Mouse (Mus musculus): ENCODE data around the gene Zkscan17.
A peak's percentile ranks its signal among the peaks of the same experiment; 100 is the strongest.
"Not testable (repeated sequence)": the region's sequence is repeated elsewhere in the genome, so short reads cannot be mapped to it uniquely, and the experiment has no call there.

Zkscan17 gene

DNA sequence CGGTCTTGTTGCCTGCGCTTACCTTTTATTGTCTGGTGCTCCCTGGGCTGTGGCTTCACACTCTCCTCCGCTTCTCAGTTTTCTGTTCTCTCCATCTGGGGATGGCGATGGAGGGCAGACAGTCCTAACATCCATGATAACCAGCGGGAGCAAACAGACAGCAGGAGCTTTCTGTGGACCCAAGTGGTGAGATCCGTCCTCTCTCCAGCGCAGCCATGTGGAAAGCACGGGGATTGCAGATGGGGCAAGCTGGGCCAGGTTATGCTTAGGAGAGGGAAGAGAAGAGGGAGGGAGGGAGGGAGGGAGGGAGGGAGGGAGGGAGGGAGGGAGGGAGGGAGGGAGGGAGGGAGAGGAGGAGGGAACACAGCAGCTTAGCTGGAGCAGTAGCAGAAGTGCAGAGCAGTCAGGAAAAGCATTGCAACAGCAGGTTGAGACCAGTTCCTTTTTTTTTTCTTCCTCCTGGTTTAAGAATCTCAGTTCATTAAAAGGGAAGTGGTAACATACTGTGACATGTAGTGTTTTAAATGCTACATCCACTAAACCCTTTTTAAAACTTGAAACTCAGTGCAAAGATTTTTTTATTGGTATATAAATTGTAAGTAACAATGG, at the start of gene Zkscan17:
Zkscan17 (minus strand) TSS at position 280 of the 609 bp plus-strand sequence.
- no peak for DNase-seq

DNA sequence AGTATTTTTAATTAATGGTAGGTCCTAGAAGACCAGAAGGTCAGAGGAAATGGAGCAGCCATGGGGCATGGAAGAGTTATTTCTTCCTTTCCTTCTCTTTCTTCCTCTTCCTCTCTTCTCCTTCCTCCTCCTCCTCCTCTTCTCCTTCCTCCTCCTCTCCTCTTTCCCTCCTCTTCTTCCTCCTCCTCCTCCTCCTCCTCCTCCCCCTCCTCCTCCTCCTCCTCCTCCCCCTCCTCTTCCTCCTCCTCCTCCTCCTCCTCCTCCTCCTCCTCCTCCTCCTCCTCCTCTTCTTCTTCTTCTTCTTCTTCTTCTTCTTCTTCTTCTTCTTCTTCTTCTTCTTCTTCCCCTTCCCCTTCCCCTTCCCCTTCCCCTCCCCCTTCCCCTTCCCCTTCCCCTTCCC, 49.6 kb upstream of the Zkscan17 start, which contains the start of gene Olfr222:
Olfr222 (minus strand) TSS at position 101 of the 400 bp plus-strand sequence.
- not testable (repeated sequence) for DNase-seq

DNA sequence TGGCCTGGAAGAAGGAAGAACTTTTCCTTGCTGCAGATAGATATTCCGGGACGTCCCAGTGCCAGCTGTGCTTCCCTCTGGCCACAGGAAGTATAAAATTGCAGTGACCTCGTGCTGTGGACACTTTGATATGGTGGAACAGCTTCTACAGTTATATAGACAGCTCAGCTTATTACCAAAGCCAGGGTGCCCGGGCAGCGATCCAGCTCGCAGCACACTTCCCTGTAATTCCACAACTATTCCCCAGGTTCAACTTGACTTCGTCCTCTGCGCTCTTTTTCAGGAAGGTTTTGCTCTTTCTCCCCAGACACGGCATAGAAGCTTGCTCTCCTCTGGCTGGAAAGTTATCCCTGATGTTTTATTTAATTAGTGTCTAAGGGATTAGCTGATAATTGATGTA, 49.2 kb upstream of the Zkscan17 start:
- no peak for DNase-seq

DNA sequence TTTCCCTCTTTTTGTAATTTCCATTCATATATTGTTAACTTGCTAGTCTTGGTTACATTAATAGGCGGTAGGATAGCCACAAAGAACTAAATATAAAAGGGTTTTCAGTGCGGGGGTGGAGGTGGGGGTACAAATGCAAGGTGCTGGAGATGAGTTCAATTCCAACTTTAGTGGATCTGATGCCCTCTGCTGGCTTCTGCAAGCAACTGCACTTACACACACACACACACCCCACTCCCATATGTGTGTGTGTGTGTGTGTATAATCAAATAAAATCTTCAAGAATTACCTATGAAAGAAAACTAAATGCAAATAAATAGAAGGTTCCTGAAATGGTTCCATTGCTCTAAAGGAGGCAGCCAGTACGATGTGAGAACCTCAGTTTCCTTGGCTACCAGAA, 42.8 kb upstream of the Zkscan17 start:
- no peak for DNase-seq

DNA sequence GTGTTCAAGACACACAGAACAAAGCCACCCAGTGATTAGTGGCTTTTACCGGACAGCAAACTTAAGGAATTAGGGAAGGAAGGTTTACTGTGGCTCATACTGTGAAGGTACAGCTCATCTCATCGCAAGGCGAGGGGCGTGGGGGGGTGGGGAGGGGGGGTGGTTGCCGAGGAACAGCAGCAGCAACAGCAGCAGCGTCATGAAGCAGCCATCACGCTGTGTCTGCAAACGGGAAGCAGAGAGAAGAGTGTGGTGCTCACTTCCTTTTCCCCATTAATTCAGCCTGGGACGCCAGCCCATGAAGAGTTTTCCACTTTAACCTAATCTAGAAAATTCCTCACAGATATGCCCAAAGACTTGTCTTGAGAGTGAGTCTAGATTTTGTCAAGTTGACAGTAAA, 36.3 kb upstream of the Zkscan17 start:
- no peak for DNase-seq

DNA sequence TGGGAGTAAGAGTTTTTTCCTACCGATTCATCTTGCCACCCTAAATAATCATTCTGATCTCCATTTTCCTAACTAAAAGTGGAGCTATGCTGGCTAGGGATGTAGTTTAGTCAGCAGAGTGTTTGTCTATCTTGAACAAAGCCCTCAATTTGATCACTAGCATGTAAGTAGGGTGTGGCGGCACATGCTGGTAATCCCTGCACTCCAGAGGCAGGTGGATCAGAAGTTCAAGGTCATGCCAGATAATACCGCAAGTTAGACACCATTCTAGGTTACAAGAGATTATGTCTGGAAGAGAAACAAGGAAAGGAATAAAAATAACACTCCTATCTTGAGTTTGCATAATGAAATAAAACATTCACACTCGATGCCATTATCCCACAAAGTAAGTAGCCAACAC, 35.8 kb upstream of the Zkscan17 start:
- no peak for DNase-seq

DNA sequence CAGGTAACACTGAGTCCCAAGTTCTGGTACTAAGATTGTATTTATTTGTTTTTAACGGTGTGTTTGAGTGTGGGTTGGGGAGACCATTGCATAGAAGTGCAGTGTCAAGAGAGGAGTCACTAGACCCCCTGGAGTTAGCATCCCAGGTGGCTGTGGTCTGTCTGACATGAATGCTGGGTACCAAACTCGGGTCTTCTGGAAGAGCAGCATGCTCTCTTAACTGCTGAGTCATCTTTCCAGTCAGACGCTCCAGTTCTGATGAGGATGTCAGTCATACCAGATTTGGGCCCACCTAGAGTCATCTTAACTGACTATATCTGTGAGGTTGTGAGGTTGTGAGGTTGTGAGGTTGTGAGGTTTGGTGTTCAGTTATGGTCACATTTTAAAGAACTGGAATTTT, 34.4 kb upstream of the Zkscan17 start:
- DNase-seq, result no peak

DNA sequence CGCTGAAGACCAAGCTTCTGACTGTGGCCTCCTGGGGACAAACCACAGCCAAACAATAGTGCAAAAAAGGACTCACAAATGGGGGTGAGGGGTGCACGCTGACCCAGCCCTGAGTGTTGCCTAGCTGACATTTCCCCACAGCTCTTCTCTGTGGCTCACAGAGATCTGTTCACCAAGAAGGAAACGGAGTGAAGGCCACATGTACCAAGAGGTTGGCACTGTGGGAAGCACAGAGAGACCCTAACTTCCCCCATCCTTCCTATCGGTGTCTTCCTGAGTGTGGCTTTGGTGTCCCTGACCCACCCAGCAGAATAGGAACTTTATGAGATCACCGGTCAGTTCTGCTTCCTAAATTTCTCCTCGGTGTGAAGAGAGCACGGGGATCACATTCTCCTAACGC, 28.0 kb upstream of the Zkscan17 start:
- DNase-seq, result no peak

DNA sequence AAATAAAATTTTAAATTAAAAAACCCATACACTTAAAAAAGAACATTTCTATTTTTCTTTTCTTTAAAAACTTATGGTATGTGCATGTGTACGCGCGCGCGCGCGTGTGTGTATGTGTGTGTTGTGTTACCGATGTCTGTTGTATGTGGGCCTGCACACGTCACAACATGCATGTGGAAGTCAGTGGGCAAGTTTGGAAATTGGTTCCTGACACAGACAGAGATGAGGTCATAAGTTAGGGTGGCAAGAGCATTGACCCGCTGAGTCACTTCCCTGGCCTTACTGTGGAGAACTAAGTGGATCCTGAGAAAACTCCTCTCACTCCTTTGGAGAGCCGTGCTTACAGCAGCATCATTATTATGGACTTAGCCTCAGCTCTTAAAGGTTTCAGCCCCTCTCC, 27.6 kb upstream of the Zkscan17 start:
- DNase-seq, result no peak

DNA sequence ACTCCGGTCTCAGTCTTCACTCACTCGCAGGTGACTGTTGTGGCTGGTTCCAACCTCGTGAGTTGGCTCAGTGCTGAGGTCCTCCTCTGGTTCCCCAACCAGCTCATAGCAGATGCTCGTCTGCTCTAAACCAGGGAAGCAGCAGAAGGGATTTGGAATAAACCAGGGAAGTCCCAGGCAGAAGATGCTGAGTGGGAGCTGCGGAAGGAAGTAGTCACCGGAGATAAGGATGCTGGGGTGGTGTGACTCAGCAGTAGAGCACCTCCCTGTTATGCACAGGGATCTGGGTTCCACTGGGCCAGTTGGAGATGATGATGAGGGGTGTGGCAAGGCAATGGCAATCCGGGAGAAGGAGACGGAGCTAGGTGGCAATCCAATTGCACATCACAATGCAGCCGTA, 17.5 kb upstream of the Zkscan17 start:
- no peak for DNase-seq

DNA sequence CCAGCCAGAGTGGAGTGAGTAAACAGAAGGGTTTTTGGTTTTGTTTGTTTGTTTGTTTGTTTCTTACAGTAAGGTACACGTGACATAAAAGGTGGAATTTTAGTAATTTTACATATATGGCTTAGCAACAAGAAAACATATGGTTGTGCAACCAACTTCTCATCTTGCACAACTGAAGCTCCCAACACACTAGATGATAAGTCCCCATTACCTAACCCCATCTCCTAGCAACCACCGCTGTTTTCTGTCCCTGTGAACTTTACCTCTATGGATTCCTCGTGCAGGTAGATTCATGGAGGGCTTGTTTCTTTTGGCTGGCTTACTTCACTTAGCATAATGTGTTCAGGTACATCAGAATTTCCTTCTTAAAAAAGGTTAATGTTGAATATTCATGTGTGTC, 16.8 kb upstream of the Zkscan17 start:
- no peak for DNase-seq

DNA sequence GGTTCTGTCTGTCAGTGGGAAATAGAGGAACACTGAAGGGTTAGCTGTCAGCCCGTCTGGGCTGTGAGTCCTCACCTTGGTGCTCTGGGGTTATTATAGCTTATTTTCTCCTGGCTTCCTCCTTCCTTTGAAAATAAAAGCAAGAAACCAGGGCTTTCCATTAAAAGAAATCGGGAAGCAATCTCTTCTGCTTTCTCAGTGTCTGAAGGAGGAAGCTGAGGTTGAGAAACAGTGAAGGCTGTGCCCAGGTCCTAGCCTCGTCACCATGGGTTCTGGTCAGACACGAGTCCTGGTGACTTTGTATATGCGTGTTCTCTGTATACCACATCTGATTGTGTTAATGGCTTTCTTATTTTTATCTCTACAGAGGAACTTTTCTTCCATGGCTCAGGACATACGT, 15.9 kb upstream of the Zkscan17 start:
- DNase-seq, result no peak

DNA sequence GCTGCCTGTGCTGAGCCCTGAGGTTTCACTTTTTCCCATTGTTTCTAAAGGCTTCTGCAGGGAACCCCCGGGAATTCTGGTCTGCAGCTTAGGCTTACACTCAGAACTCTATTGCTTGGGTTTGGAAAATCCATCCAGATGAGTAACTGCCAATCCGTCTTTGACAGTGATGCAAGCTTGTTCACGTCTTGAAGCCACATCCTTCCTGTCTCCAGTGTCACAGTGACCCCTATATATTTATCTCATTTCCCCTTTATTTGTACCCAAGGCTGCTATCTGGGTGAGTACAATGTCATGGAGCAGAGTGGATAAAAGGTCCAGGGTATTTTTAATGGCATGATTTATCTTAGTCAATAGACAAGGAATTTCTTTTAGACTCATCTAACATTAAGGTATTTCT, 14.8 kb upstream of the Zkscan17 start, which contains the start of gene Nlrp3:
Nlrp3 (plus strand) TSS at position 245 of the 400 bp plus-strand sequence.
- no peak for DNase-seq

DNA sequence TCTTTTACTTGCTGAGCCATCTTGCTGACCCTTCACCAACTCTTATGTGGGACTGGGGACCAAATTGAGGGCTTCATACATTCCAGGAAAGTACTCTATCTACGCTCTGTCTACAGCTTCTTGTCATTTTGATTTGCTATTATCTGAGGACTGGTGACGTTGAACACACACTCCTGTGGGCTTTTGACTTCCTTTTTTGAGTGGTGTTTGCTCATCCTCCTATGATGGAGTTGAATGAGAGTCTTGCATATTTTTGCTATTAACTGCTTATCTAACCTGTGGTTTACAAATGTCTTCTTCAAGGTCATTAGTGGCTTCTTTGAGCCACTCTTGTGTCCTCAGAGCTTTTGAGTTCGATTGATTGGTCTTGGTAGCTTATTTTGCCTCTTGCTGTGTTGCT, 13.6 kb upstream of the Zkscan17 start:
- no peak for DNase-seq

DNA sequence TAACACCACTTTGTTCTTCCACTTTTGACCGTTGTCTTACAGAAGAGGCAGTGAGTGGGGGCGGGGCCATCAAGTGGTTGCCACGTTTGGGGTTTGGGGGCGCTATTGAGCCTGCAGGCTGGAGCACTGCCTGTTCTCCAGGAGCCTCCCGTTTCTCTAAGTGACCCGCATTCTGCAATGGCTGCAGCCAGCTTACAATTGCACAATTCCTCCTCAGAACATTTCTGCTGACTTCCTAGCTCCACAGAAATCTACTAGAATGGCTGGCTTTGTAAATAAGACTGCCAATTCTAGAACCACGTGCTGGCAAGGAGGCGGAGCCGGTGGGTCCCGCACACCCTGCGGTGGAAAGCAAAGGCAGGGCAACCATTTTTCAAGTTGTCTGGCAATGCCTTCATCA, 11.8 kb upstream of the Zkscan17 start:
- no peak for DNase-seq

DNA sequence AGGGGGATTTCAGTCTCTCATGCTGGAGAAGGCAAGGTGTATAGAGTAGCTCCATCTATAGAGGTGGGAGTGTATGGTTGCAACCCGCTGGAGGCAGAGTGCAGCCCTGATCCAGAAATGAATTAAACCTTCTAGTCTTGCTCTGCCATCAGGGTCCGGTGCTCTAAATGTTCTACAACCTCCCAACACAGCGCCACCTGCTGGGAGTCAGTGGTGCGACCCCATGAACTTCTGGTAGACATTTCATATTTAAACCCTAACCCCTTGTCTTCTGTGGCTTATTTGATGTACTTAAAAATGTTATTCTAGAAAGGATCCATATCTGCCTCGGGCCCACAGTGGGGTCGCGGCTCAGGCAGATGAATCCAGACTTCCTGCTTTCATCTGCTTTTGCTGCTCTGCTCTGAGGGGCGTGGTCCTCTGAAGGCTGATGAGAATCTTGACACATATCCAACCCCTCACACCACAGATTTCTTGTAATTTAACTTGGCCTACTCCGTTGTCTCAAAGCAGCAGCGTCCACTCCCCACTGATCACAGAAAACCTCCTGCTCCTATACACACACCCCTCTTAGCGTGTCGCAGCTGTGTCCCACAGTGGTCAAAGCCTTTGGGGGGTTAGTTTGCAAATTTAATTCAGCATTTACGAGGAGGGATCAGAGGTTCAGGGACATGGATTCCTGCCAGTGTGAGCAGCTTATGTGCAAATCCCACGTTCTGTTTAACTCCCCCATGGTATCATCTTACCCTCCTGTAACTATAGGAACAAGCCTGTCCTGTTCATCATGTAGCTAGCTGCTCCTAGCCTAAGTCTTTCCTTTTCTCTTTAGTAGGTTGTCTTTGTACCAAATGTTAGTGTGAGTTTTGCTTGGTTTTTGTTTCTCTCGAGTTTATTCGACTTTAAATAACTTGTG, 10.9 kb upstream of the Zkscan17 start:
- DNase-seq, result no peak

DNA sequence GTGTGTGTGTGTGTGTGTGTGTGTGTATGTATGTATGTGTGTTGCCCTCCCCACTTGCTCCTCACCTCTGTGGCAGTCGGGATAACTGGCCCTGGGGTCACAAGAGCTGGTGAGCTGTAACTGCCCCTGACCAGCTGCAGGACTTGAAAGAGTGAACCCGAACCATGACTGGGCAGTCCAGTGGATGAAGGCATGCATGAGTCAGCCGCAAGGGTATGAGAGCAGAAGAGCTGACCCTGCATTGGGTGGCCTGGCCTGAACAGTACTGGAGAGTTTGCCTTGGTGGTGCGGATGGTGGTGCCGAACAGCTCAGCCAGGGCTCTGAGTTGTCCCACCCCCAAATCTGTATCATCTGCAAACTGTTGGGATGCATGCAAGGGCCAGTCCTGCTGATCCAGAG, 5.0 kb upstream of the Zkscan17 start:
- DNase-seq, result peak; percentile 22

DNA sequence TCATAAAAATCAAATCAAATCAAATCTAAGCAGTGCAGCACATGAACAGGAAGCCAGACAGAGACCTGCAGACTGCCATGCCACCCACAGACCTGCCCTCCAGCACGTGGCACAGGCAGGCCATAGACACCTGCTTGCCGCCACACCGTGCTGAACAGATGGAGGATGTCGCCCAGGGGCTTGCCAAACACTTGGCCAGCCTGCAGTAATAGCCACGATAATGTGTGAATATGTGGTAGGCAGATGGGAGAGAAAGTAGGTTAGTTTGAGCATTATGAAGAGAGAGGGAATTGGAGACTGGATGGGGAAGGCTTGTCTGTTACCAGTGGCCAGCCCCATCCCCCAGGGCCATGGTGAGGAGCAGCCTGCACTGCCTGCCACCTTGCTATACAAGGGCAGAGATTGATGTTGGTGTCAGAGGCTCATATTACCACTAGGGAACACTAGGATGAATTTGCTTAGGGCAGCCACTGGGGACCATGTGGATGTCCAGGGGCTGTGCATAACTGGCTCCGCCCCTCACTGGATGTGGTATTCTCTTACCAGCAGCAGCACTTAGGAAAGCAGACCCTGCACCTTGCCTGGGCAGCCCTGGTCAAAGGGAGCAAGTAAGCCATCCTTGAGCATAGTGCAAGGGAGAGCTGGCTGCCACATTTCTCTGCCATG, 4.5 kb upstream of the Zkscan17 start:
- DNase-seq, result peak; percentile 90

DNA sequence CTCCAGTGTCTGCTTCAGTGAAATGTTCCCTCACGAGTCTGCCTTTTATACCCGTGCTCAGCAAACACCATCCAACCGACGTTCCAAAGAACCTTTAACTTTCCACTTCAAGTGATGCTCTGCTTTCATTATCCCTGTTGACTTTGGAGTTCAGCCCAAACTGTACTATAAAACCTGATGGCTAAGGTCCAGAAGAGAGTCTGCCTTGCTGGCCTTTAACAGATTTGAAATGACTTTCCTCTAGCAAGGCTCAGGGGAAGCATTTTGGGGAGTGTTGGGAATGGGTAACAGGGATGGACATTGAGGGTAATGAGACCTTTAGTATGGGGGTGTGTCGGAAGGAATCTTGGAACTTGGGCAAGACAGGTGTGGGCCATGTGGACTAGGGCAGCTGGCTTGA, 3.7 kb upstream of the Zkscan17 start:
- DNase-seq, result no peak

DNA sequence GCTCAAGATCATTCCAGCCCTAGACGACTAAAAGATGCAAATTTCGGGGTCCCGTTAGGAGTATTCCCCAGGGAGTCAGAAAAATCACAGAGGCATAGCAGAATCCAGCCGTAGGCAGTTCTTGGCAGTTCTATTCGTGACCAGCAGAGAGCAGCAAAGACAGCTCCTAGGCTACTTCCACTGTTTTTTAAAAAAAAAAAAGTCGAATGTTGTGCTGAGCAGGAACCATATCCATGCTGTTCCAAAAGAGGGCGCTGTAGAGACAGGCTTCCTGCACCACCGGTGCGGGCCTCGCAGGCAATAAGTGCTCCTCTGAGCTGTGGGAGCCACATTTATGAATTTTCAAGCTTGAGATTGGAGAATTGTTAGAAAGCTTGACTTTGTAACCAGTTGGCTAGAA, 1.3 kb downstream of the Zkscan17 start:
- DNase-seq, result peak; percentile 81

DNA sequence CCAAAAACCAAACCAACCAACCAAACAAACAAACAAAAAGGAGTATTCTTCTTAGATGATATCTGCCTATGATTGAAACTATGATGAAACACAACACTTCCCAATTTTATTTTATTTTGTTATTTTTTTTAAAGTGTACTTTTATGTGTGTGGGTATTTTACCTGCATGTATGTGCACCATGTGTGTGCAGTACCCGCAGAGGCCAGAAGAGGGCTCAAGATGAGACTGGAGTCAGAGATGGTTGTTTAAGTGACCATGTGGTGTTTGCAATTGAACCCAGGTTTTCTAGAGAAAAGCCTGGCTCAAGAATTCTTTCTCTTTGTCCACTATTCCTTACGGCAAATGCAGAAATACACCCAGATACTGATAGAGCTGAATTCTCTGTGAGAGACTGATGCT, 2.4 kb downstream of the Zkscan17 start:
- no peak for DNase-seq

DNA sequence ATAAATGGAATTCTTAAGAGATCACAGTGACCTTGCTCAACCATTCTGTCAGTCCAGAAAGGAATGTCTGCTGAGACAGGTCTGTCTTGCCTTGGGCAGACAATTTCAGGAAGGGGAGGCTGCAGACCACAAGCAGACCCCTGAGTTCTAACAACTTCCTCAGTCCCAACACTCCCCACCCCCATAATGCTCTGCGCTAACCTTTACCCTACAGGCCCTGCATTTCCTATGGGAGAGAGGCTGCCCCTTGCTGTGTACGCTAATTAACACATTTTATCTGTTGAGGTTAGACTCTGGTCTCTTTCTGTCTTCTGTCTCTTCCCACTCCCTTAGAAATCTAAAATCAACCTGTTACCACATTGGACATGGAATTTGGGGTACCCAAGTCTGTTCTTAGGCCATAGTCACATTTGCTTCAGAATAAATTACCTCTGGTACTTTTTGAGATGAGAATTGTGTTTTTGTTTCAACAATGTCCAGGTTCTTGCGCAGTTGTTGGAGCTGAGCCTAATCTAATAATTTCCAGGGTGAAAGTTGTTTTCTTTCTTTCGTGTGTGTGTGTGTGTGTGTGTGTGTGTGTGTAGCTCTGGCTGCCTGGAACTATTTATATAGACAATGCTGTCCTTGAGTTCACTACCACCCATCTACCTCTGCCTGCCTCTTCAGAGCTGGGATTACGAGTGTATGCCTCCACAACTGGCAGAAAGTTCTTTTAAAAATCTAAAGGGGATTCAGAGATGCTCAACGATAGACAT, 6.6 kb downstream of the Zkscan17 start:
- DNase-seq, result no peak

DNA sequence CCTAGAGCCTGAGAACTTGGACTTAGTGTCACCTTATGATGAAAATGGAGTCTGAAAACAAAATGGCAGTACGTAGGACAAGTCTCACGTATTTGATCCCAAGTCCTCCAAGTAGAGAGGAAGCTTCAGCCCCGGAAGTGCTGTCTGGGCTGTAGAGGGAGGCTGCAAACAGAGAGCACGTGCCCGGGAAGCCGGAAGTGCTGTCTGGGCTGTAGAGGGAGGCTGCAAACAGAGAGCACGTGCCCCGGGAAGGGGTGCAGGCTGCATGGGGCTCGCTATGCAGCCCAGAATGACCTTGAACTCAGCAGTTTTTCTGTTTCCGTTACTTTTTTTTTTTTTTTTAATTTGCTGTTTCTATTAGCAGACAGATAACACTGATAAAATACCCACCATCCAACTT, 8.3 kb downstream of the Zkscan17 start:
- DNase-seq, result no peak

Data from cerebellum, adult 11-12 months (tissue).